Mouse (Mus musculus): ENCODE results near the gene Etv5.
A peak's percentile ranks its signal among the peaks of the same experiment; 100 is the strongest.

Etv5 gene

GRCm38 (mm10) chr16:22428853-22429341 lies 10.6 kb downstream of the Etv5 start:
- DNase-seq: peak; percentile 90

GRCm38 (mm10) chr16:22426866-22427265 lies 12.7 kb downstream of the Etv5 start:
- DNase-seq: no peak

DNA sequence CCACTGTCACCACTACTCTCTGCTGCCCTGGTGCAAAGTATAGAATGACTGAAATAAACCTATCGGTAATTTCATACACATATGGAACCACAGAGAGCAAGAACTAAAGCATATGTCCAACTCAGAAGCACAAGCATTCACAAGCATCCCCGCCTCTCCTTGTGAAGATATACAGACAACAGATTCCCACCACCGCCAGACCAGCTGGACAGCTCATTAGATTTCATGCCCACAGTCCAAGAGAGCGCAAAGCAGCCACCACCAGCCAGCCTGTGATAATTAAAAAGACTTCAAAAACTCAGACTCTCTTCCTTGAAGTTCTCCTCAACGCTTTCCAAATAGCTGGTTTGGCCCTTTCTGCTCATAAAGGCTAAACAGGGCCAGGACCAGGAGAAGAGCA lies 17.3 kb downstream of the Etv5 start:
- no peak for DNase-seq

DNA sequence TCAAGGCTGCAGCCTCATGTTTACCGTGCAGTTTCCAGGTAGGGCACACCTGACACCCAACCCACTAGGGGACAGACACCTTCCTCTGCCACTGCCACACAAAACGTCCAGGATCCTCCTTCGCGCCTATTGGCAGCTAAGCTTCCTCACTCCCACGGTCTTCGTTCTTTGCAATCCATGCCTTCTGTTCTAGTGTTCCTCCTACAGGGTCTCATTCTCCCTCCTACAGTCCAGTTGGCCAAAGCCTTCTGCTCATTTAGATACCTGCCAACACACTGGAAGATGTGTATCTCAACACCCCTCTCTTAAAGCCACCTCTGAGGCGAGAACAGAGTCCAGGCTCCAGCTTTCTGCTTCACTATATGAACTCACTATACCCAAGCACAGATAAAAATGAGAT lies 21.6 kb downstream of the Etv5 start:
- no peak for DNase-seq

- DNase-seq: no peak
Observed at GRCm38 (mm10) chr16:22417044-22417443, 22.5 kb downstream of the Etv5 start.

- DNase-seq: no peak
Observed at GRCm38 (mm10) chr16:22416140-22416848, 23.2 kb downstream of the Etv5 start.

DNA sequence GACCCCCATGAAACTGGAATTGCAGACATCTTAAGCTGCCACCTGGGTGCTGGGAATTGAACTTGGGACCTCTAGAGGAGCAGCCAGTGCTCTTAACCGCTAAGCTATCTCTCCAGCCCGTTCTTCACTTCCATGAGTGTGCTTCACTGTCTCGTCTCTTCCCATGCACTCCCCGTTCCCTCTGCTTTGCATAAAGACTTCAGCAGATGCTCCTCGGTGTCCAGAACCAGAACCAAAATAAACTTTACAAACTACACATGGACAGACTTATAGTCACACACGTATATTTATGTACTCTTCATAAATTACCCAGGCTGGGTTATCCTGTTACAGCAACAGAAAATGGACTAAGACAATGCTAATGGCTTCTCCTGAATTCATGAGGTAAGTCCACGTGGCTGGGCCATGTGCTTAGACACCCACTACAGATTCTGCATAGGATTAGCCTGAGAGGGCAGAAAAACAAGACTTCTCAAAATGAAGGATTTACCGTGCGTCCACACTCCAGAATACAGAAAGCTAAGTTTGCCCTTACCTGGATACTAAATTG lies 25.2 kb downstream of the Etv5 start:
- no peak for DNase-seq

DNA sequence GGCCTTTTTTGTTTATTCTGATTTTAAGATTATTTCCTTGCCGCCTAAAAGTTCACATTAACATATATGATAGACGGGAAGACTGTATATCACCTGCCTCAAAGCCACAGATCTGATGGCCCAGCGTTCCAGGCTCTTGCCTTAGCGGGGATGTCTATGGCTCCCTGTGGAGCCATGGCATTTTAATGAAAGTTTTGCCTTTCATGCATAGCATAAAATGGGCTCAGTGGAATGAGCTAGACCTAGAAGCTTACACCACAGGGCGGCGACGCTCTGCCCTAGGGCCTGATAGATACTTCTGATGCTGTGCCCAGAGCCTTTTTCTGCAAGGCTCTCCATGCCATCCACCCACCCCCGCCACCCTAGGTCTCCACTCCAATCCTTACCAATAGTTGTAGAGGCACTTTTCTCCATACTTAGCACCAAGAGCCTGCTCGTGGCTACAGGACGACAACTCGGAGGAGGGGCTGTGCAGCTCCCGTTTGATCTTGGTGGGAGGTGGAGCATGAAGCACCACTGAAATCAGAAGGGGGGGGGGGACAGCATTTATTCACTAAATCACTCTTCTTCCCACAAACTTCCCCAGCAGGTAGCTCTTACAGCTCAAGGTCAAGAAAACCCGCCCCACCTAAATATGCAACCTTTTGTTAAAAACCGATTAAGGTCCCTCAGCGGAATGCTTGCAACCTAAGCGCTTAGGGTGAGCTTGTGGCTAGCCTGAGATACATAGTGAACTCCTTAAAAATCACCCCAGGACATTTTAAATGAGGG lies 26.9 kb downstream of the Etv5 start:
- no peak for DNase-seq

DNA sequence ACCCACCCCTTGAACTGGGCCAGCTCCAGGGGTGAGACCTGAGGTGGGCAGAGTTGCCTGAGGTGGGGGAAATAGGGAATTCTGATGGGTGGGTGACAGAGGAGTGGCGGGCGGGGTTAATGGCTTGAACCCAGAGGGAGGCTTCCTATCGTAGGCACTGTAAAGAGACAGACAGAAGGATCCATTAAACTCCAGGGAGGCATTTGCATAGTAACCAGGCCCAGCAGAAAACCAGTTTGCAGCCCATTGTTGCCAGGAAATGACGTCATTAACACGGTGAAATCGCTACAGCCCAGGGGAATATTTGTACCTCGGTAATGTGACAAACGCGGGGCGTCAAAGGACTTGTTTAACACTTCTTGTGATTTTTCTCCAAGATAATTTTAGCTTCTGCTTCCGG lies 27.8 kb downstream of the Etv5 start:
- DNase-seq: no peak

DNA sequence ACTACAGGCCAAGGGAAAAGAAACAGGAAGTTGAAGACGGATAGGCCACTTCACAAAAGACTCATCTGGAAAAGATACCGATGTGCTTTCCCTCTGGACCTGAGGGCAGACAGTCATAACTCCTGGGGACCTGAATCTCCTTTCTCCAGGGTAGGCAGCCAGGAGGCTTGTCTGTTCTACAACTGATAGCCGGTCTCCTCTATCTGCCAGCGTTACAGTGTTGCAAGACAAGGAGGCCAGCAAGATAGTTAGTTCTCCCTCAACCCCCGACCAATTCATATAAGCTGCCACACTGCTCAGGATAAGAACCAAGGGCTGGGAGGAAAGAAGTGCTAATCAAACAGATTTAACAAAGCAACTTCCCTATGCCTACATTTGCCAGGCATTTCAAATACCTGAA lies 29.5 kb downstream of the Etv5 start:
- no peak for DNase-seq

- no peak for DNase-seq
Observed at GRCm38 (mm10) chr16:22408642-22409360, 30.7 kb downstream of the Etv5 start.

- DNase-seq: no peak
Observed at GRCm38 (mm10) chr16:22406747-22407146, 32.8 kb downstream of the Etv5 start.

GRCm38 (mm10) chr16:22406050-22406449 lies 33.5 kb downstream of the Etv5 start:
- no peak for DNase-seq

- no peak for DNase-seq
Observed at GRCm38 (mm10) chr16:22405492-22405891, 34.0 kb downstream of the Etv5 start.

- no peak for DNase-seq
Observed at GRCm38 (mm10) chr16:22403715-22404114, 35.8 kb downstream of the Etv5 start.

DNA sequence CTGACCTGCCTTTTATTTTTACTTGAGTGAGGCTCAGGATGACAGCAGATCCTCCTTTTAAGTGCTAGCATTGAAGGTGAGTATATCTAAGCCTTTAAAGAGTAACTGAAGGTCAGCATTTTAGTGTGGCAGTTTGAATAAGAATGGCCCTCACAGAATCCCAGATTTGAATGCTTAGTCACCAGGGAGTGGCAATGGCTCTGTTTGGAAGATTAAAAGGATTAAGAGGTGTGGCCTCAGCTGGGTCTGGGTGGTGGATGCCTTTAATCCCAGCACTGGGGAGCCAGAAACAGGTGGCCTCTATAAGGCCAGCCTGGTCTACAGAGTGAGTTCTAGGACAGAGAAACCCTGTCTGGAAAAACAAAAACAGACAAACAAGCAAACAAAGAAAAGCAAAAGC lies 36.9 kb downstream of the Etv5 start:
- DNase-seq: no peak

- DNase-seq: no peak
Observed at GRCm38 (mm10) chr16:22400226-22400625, 39.3 kb downstream of the Etv5 start.

- no peak for DNase-seq
Observed at GRCm38 (mm10) chr16:22398784-22399453, 40.6 kb downstream of the Etv5 start.

DNA sequence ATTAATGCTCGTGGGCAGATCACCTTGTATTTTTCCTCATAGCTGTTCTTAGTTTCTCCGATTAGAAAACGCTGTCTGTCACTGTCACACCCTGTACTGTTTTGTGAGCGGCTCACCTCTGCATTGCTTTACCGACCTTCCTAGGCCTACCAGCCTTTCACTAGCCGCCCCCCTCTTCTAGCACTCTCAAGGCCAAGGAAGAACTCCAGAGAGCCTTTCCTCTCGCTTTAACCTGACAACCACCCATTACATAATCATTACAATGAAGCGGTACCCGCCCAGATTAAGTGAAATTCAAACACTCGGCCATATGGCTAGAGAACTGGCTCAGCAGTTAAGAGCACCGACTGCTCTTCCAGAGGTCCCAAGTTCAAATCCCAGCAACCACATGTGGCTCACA lies 41.2 kb downstream of the Etv5 start:
- DNase-seq: no peak

DNA sequence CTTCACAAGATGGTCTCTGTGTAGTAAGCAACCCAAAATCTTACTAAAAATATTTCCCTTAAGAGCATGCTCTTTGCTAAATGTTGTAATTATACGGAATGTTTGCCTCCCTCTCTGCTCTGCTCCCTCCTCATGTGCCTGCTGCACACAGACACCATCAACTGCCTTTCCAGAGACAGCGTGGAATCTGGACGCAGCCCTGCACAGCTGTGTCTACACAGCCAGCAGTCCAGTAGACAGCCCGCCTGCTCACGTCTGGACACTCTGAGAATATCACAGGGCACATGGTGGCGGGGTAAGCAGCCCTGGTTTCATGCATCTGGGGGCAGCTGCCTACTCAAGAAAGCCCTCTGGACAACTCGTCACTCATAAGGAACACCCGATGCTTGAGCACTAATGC lies 43.1 kb downstream of the Etv5 start:
- no peak for DNase-seq

GRCm38 (mm10) chr16:22395093-22395844 lies 44.2 kb downstream of the Etv5 start:
- no peak for DNase-seq

GRCm38 (mm10) chr16:22390348-22390897 lies 49.1 kb downstream of the Etv5 start:
- DNase-seq: no peak

Data from kidney, adult 18-20 months (tissue).